Mouse (Mus musculus) embryonic fibroblast, embryonic 13.5 days (primary cell): ENCODE results near the gene Rufy1. TPM values are rescaled to one million over a fixed set of nuclear protein-coding genes. Genes with fewer than 3 reads are reported as not detected.

Source experiments
- H3K27ac ChIP-seq: 2 replicates; pipeline ENCODE4 v1.5.1; 2012; ENCODE audit warnings: low read length, control low read depth, inconsistent platforms; ENCODE audit not compliant: insufficient read depth
- H3K4me1 ChIP-seq: 2 replicates; pipeline ENCODE4 v1.6.1; 2011; ENCODE audit warnings: low read length; ENCODE audit not compliant: control insufficient read depth, insufficient read depth
- H3K4me3 ChIP-seq: 2 replicates; pipeline ENCODE4 v1.5.1; 2011; ENCODE audit warnings: mild to moderate bottlenecking, control low read depth, low read length; ENCODE audit not compliant: insufficient read depth
- CTCF ChIP-seq: IDR thresholded peaks from 2 replicates; pipeline ENCODE4 v1.5.1; 2011; ENCODE audit warnings: mild to moderate bottlenecking, control low read depth, low read length, moderate library complexity, borderline replicate concordance; ENCODE audit not compliant: insufficient read depth
- POLR2A ChIP-seq: IDR thresholded peaks from 2 replicates; pipeline ENCODE4 v1.6.1; 2011; ENCODE audit warnings: low read depth, mild to moderate bottlenecking, control low read depth, low read length, moderate library complexity
- polyA plus RNA-seq: library from polyadenylated mRNA; stranded (reverse); fragments of >200 nt; gene quantifications from 2 replicates; pipeline ENCODE4 v1.2.4, GENCODE M21; 2011; ENCODE audit warnings: low read depth; ENCODE audit not compliant: missing spikeins, insufficient read length

Gene Rufy1
- polyA plus RNA-seq, 1 experiment: 19.8 TPM

- TF ChIP-seq POLR2A (no peak), CTCF (no peak)
- Histone ChIP-seq H3K27ac (no peak overlapping the region), H3K4me1 (no peaks in the 10 kb centered on the region), H3K4me3 (no peak overlapping the region)
Measured at GRCm38 (mm10) chr11:50398803-50399202, 32.1 kb downstream of the Rufy1 start.

DNA sequence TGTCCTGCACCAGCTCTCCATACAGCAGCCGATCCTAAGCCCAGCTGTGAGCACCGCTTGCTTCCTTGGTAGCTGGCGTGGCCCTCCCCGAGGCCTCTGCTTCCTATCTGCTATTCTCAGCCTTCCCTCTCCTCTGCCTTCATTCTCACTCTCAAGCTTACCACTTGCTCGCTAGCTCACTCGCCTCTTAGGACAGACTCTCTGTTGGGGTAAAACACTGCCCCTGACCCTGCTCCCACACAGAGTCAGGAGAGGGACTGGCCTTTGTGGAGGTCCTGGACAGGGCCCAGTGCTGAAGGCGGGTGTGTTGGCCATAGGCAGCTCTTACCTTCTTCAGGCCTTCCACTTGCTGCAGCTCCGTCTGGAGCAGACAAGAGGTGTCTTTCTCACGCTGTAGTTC lies 33.6 kb downstream of the Rufy1 start:
- no peak for TF ChIP-seq CTCF
- TF ChIP-seq POLR2A: no peak

GRCm38 (mm10) chr11:50396766-50397307 lies 34.1 kb downstream of the Rufy1 start:
- Histone ChIP-seq H3K4me3 (no peak overlapping the region), H3K4me1 (no peaks in the 10 kb centered on the region), H3K27ac (no peak overlapping the region)
- TF ChIP-seq POLR2A (no peak), CTCF (no peak)

More for the DNA sequence above, 33.6 kb downstream of the Rufy1 start:
- Histone ChIP-seq H3K4me1 (no peaks in the 10 kb centered on the region), H3K27ac (no peak overlapping the region), H3K4me3 (no peak overlapping the region)

DNA sequence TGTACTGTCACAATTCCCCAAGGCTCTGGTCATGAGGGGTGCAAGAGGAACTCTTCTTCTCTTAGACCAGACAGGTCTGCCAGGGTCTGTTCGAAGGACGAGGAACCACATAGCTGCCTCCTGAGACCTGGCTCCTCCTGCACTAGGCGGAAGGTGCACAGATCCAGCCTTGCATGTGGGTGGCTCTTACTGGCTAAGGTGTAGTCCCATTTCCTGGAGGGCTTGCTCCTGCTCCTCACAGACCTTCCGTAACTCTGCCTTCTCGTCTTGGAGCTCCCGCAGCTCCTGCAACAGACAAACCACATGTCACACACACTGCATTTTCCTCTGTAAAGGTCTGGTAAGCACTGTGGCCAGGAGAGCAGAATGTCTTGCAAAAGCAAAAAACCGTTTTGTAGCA lies 36.2 kb downstream of the Rufy1 start:
- no peak overlapping the region for H3K4me3 ChIP-seq
- TF ChIP-seq POLR2A (no peak), CTCF (no peak)
- no peak overlapping the region for H3K27ac ChIP-seq

GRCm38 (mm10) chr11:50393306-50393705 lies 37.6 kb downstream of the Rufy1 start:
- TF ChIP-seq CTCF: no peak
- TF ChIP-seq POLR2A: no peak
- Histone ChIP-seq H3K4me1 (no peaks in the 10 kb centered on the region), H3K4me3 (no peak overlapping the region), H3K27ac (no peak overlapping the region)

More for the DNA sequence above, 36.2 kb downstream of the Rufy1 start:
- H3K4me1 ChIP-seq: no peaks in the 10 kb centered on the region

DNA sequence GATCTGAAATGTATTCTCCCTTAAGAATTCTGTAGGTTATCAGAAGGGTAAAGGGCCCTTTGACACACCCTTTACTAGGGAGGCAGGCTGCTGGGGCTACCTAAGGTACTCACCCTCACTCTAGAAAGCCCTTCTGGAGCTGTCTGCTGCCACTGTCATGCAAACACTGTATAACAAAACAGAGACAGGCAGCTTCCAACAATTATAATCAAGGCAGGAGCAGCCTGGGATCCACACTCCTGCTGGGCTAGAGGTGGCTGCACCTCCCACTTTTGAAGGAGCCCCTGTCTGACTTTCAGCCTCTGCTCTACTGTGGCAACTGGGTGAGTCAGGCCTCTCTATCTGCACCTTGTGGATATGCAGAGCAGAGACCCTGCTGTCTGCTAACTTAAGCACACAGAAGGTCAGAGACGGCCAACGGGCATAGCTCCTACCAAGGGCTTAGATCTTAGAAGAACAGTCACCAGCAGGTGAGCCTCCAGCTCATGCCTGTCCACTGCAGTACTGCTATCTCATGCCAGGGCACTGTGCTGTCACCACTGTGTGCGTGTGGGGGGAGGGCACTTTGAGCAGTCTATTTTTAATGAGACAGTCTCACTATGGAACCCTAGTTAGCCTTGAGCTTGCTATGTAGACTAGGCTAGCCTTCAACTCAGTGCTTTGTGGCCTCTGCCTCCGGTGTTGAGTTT lies 39.5 kb downstream of the Rufy1 start:
- no peak for TF ChIP-seq POLR2A
- TF ChIP-seq CTCF: no peak
- Histone ChIP-seq H3K4me1 (no peaks in the 10 kb centered on the region), H3K27ac (no peak overlapping the region), H3K4me3 (no peak overlapping the region)

GRCm38 (mm10) chr11:50389616-50390015 lies 41.3 kb downstream of the Rufy1 start:
- Histone ChIP-seq H3K4me1 (no peaks in the 10 kb centered on the region), H3K27ac (no peak overlapping the region), H3K4me3 (no peak overlapping the region)
- no peak for TF ChIP-seq POLR2A
- TF ChIP-seq CTCF: no peak

- no peaks in the 10 kb centered on the region for H3K4me1 ChIP-seq
- TF ChIP-seq POLR2A (no peak), CTCF (no peak)
- H3K27ac ChIP-seq: no peak overlapping the region
- no peak overlapping the region for H3K4me3 ChIP-seq
Measured at GRCm38 (mm10) chr11:50389011-50389410, 41.9 kb downstream of the Rufy1 start.

DNA sequence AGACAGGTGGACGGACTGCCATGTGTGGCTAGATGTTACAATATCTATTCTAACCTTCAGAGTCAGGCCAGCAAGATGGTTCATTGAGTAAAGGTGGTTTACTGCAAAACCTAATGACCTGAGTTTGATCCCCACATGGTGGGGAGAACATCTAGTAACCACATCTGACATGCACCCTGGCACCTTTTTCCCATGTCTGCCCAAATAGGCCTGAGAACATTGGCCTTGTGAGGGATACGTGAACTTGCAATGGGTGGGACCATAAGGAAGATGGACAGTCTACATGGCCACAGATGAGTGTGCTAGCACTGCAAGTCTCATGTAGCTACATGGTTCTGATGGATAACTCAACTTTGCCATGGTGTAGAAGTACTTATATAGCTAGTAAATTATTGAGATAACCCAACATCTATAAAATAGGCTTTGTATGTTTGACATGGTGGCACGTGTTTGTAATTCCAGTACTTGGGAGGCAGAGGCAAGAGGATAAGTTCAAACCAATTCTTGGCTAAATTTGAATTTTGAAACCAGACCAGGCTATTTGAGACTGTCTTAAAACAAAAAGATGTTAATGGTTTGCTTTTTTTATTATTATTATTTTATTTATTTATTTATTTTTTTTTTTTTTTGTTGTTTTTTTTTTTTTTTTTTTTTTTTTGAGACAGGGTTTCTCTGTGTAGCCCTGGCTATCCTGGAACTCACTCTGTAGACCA lies 42.6 kb downstream of the Rufy1 start:
- Histone ChIP-seq H3K4me1 (no peaks in the 10 kb centered on the region), H3K4me3 (no peak overlapping the region), H3K27ac (no peak overlapping the region)
- TF ChIP-seq CTCF (no peak), POLR2A (peak; percentile 21; the same call in 1 of the 2 replicates)

DNA sequence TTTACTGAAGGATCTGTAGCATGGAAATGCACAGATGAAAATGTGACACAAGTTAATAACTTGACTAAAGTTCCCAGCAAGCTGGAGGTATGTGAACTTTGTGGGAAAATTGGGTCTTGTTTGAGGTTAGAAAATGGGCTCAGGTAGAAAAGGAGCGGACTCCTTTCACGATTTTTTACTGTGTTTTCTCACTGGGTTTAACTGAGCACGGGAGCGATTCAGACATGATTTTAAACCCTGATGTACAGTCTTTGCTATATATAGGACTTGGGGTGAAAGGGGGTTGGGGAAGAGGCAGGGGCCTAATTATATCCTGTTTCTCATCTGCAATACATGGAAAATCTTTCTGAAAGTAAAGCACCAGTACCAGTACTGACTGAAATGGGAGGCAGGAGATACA lies 43.2 kb downstream of the Rufy1 start:
- TF ChIP-seq CTCF (no peak), POLR2A (no peak)
- H3K27ac ChIP-seq: no peak overlapping the region
- no peak overlapping the region for H3K4me3 ChIP-seq
- H3K4me1 ChIP-seq: no peaks in the 10 kb centered on the region
